Mouse (Mus musculus) heart, adult 2 months (tissue): ENCODE measurements around the gene Wnt1.

ENCODE experiments used
- CTCF ChIP-seq: fragments of 200-600 bp; IDR thresholded peaks from 2 replicates; pipeline ENCODE4 v1.8.1; 2022; ENCODE audit warnings: antibody characterized with exemption, mild to moderate bottlenecking, moderate library complexity
- EP300 ChIP-seq: fragments of 200-500 bp; IDR thresholded peaks from 2 replicates; pipeline ENCODE4 v1.6.1; 2011; ENCODE audit warnings: low read depth, low read length, control low read depth; ENCODE audit not compliant: insufficient read depth
- POLR2A ChIP-seq: fragments of 200-500 bp; IDR thresholded peaks from 2 replicates; pipeline ENCODE4 v1.6.1; 2011; ENCODE audit warnings: mild to moderate bottlenecking, low read depth, low read length, control low read depth; ENCODE audit not compliant: insufficient read depth

GRCm38 (mm10) chr15:98821403-98821802 is 31.7 kb downstream of the Wnt1 start:
- TF ChIP-seq CTCF (peak; percentile 66), POLR2A (no peak), EP300 (no peak)
